Mouse (Mus musculus) heart, embryonic 13.5 days (tissue): ENCODE measurements at regions not wholly inside any gene's neighbourhood (a gene's known extent, or its start where the extent isn't known, plus 50 kb on each side); places are given as distances from the start of the nearest gene placed in this dataset.

ENCODE experiments used
- ATAC-seq: fragments of 200-750 bp; cut with Nextera tagmentation; 2 replicates; pipeline ENCODE4 v1.8.0; 2017; ENCODE audit warnings: moderate TSS enrichment; ENCODE audit not compliant: insufficient number of reproducible peaks, low FRiP score, low TSS enrichment; ENCODE audit errors: extremely low read depth
- H3K27ac ChIP-seq: fragments of 300-500 bp; sonication (generic); replicated peaks from 2 replicates; pipeline ENCODE4 v1.5.1; 2015; ENCODE audit warnings: moderate library complexity, mild to moderate bottlenecking, inconsistent platforms
- H3K27me3 ChIP-seq: fragments of 300-500 bp; sonication (generic); replicated peaks from 2 replicates; pipeline ENCODE4 v1.6.1; 2015; ENCODE audit warnings: mild to moderate bottlenecking, inconsistent platforms
- H3K36me3 ChIP-seq: fragments of 300-500 bp; sonication (generic); 2 replicates; pipeline ENCODE4 v1.6.1; 2015; ENCODE audit warnings: mild to moderate bottlenecking, inconsistent platforms
- H3K4me1 ChIP-seq: fragments of 300-500 bp; sonication (generic); 2 replicates; pipeline ENCODE4 v1.6.1; 2015; ENCODE audit warnings: inconsistent platforms
- H3K4me2 ChIP-seq: fragments of 300-500 bp; sonication (generic); 2 replicates; pipeline ENCODE4 v1.6.1; 2015; ENCODE audit warnings: inconsistent platforms, mild to moderate bottlenecking, moderate library complexity
- H3K4me3 ChIP-seq: fragments of 300-500 bp; sonication (generic); 2 replicates; pipeline ENCODE4 v1.5.1; 2015; ENCODE audit warnings: moderate library complexity, mild to moderate bottlenecking, inconsistent platforms
- H3K9ac ChIP-seq: fragments of 300-500 bp; sonication (generic); 2 replicates; pipeline ENCODE4 v1.6.1; 2015; ENCODE audit warnings: inconsistent platforms, mild to moderate bottlenecking, moderate library complexity
- H3K9me3 ChIP-seq: fragments of 300-500 bp; sonication (generic); 2 replicates; pipeline ENCODE4 v1.6.1; 2016; ENCODE audit warnings: inconsistent platforms
- WGBS: fragments of 180-500 bp; shearing (Covaris S2); methylation state at CpG from one replicate; pipeline ENCODE4 v1.1.7; 2015; ENCODE audit warnings: mixed read lengths; 5-methylcytosine and 5-hydroxymethylcytosine counted together

GRCm38 (mm10) chr7:95460889-95461288 lies 710.2 kb upstream of the Tenm4 start:
- H3K9ac ChIP-seq, result no peak overlapping the region
- H3K27me3 ChIP-seq, result no peaks in the 10 kb centered on the region
- WGBS, result 76% methylated on average over 4 of the region's 4 CpGs
- no peak overlapping the region for H3K4me2 ChIP-seq
- no peak overlapping the region for H3K27ac ChIP-seq
- no peak overlapping the region for H3K4me3 ChIP-seq
- no peaks in the 10 kb centered on the region for H3K36me3 ChIP-seq
- no peaks in the 10 kb centered on the region for H3K4me1 ChIP-seq
- ATAC-seq, result no peak
- H3K9me3 ChIP-seq, result no peaks in the 10 kb centered on the region

GRCm38 (mm10) chr7:95465506-95465905 lies 705.5 kb upstream of the Tenm4 start:
- 77% methylated on average over 4 of the region's 4 CpGs for WGBS
- H3K4me2 ChIP-seq, result no peak overlapping the region
- H3K27ac ChIP-seq, result no peak overlapping the region
- no peaks in the 10 kb centered on the region for H3K27me3 ChIP-seq
- H3K4me1 ChIP-seq, result no peaks in the 10 kb centered on the region
- H3K4me3 ChIP-seq, result no peak overlapping the region
- no peaks in the 10 kb centered on the region for H3K36me3 ChIP-seq
- H3K9ac ChIP-seq, result no peak overlapping the region
- H3K9me3 ChIP-seq, result no peaks in the 10 kb centered on the region
- no peak for ATAC-seq

- WGBS, result 35% methylated on average over 3 of the region's 3 CpGs
- Histone ChIP-seq H3K4me3 (no peak overlapping the region), H3K36me3 (no peaks in the 10 kb centered on the region), H3K4me1 (no peaks in the 10 kb centered on the region), H3K27ac (no peak overlapping the region), H3K9me3 (no peaks in the 10 kb centered on the region), H3K27me3 (no peaks in the 10 kb centered on the region), H3K9ac (no peak overlapping the region), H3K4me2 (no peak overlapping the region)
- ATAC-seq, result no peak
Measured at GRCm38 (mm10) chr7:95467028-95467427, 704.0 kb upstream of the Tenm4 start.

GRCm38 (mm10) chr7:95473892-95474291 lies 697.2 kb upstream of the Tenm4 start:
- WGBS, result 79% methylated on average over 4 of the region's 4 CpGs
- no peak overlapping the region for H3K4me2 ChIP-seq
- H3K27me3 ChIP-seq, result no peaks in the 10 kb centered on the region
- no peak overlapping the region for H3K4me3 ChIP-seq
- no peak overlapping the region for H3K9ac ChIP-seq
- no peaks in the 10 kb centered on the region for H3K9me3 ChIP-seq
- H3K27ac ChIP-seq, result no peak overlapping the region
- ATAC-seq, result no peak
- H3K4me1 ChIP-seq, result no peaks in the 10 kb centered on the region
- H3K36me3 ChIP-seq, result no peaks in the 10 kb centered on the region

- Histone ChIP-seq H3K27ac (no peak overlapping the region), H3K9ac (no peak overlapping the region), H3K9me3 (no peaks in the 10 kb centered on the region), H3K4me1 (no peaks in the 10 kb centered on the region), H3K36me3 (no peaks in the 10 kb centered on the region), H3K4me3 (no peak overlapping the region), H3K4me2 (no peak overlapping the region), H3K27me3 (no peaks in the 10 kb centered on the region)
- 63% methylated on average over 5 of the region's 5 CpGs for WGBS
- ATAC-seq, result no peak
Measured at GRCm38 (mm10) chr7:95480121-95480726, 690.8 kb upstream of the Tenm4 start.

- WGBS, result 11% methylated on average over 4 of the region's 4 CpGs
- no peak for ATAC-seq
Measured at GRCm38 (mm10) chr7:95489666-95490065, 681.4 kb upstream of the Tenm4 start.

GRCm38 (mm10) chr7:95494793-95495192 lies 676.3 kb upstream of the Tenm4 start:
- no peak overlapping the region for H3K27ac ChIP-seq
- no peak overlapping the region for H3K4me2 ChIP-seq
- H3K27me3 ChIP-seq, result no peaks in the 10 kb centered on the region
- H3K9ac ChIP-seq, result no peak overlapping the region
- H3K4me3 ChIP-seq, result no peak overlapping the region
- H3K9me3 ChIP-seq, result no peaks in the 10 kb centered on the region
- WGBS, result 73% methylated on average over 1 of the region's 1 CpGs
- H3K4me1 ChIP-seq, result no peaks in the 10 kb centered on the region
- no peak for ATAC-seq
- H3K36me3 ChIP-seq, result no peaks in the 10 kb centered on the region

More at GRCm38 (mm10) chr7:95489666-95490065, 681.4 kb upstream of the Tenm4 start:
- no peak overlapping the region for H3K27ac ChIP-seq
- H3K27me3 ChIP-seq, result no peaks in the 10 kb centered on the region
- H3K4me2 ChIP-seq, result no peak overlapping the region
- H3K36me3 ChIP-seq, result no peaks in the 10 kb centered on the region
- H3K4me3 ChIP-seq, result no peak overlapping the region
- H3K4me1 ChIP-seq, result no peaks in the 10 kb centered on the region
- H3K9ac ChIP-seq, result no peak overlapping the region
- H3K9me3 ChIP-seq, result no peaks in the 10 kb centered on the region

GRCm38 (mm10) chr7:95502959-95503358 lies 668.1 kb upstream of the Tenm4 start:
- no peaks in the 10 kb centered on the region for H3K36me3 ChIP-seq
- WGBS, result 33% methylated on average over 6 of the region's 6 CpGs
- H3K4me2 ChIP-seq, result no peak overlapping the region
- H3K4me1 ChIP-seq, result no peaks in the 10 kb centered on the region
- H3K9me3 ChIP-seq, result no peaks in the 10 kb centered on the region
- H3K9ac ChIP-seq, result no peak overlapping the region
- no peak overlapping the region for H3K4me3 ChIP-seq
- H3K27me3 ChIP-seq, result no peaks in the 10 kb centered on the region
- ATAC-seq, result no peak
- no peak overlapping the region for H3K27ac ChIP-seq

- H3K4me3 ChIP-seq, result no peak overlapping the region
- no peaks in the 10 kb centered on the region for H3K9me3 ChIP-seq
- no peak for ATAC-seq
- H3K27me3 ChIP-seq, result no peaks in the 10 kb centered on the region
- H3K4me1 ChIP-seq, result no peaks in the 10 kb centered on the region
- H3K4me2 ChIP-seq, result no peak overlapping the region
- no peak overlapping the region for H3K27ac ChIP-seq
- WGBS, result 49% methylated on average over 3 of the region's 3 CpGs
- no peak overlapping the region for H3K9ac ChIP-seq
- no peaks in the 10 kb centered on the region for H3K36me3 ChIP-seq
Measured at GRCm38 (mm10) chr7:95547256-95547655, 623.8 kb upstream of the Tenm4 start.

GRCm38 (mm10) chr7:95550099-95550498 lies 620.9 kb upstream of the Tenm4 start:
- no peaks in the 10 kb centered on the region for H3K9me3 ChIP-seq
- no peak overlapping the region for H3K4me2 ChIP-seq
- H3K4me3 ChIP-seq, result no peak overlapping the region
- WGBS, result 40% methylated on average over 3 of the region's 3 CpGs
- ATAC-seq, result no peak
- no peak overlapping the region for H3K9ac ChIP-seq
- H3K27me3 ChIP-seq, result no peaks in the 10 kb centered on the region
- no peak overlapping the region for H3K27ac ChIP-seq
- H3K36me3 ChIP-seq, result no peaks in the 10 kb centered on the region
- no peaks in the 10 kb centered on the region for H3K4me1 ChIP-seq

- WGBS, result 66% methylated on average over 3 of the region's 3 CpGs
- H3K4me2 ChIP-seq, result no peak overlapping the region
- no peak overlapping the region for H3K4me3 ChIP-seq
- no peaks in the 10 kb centered on the region for H3K9me3 ChIP-seq
- no peak overlapping the region for H3K9ac ChIP-seq
- H3K4me1 ChIP-seq, result no peaks in the 10 kb centered on the region
- H3K27ac ChIP-seq, result no peak overlapping the region
- no peaks in the 10 kb centered on the region for H3K36me3 ChIP-seq
- H3K27me3 ChIP-seq, result no peaks in the 10 kb centered on the region
- ATAC-seq, result no peak
Measured at GRCm38 (mm10) chr7:95551798-95552387, 619.2 kb upstream of the Tenm4 start.

GRCm38 (mm10) chr7:95558589-95558988 lies 612.5 kb upstream of the Tenm4 start:
- no peak for ATAC-seq
- Histone ChIP-seq H3K27me3 (no peaks in the 10 kb centered on the region), H3K27ac (no peak overlapping the region), H3K36me3 (no peaks in the 10 kb centered on the region), H3K4me2 (no peak overlapping the region), H3K9ac (no peak overlapping the region), H3K9me3 (no peaks in the 10 kb centered on the region), H3K4me3 (no peak overlapping the region), H3K4me1 (no peaks in the 10 kb centered on the region)
- WGBS, result 41% methylated on average over 2 of the region's 2 CpGs
